Mouse (Mus musculus): ENCODE data around the gene Pole4.
"Not testable (repeated sequence)": the region's sequence is repeated elsewhere in the genome, so short reads cannot be mapped to it uniquely, and the experiment has no call there.

The Pole4 gene

DNA sequence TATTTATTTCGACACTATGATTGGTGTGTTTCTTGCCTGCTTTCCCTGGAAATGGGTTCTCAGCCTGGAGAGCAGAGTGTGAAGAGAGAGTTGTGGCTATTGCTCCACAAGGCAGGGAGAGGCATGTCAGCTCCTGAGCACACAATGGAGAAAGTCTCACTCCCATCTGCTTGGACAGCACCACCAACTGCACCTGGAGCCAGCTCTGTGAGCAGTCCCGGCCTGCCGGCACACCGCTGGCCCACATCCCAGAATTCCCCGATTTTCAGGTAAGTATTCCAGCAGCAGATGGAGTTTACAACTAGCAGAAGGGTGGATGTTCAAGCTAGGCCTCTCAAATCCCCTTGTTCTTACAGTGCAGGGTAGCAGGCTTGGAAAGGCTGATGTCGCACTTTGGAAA is 10.1 kb upstream of the Pole4 start:
- DNase-seq (ENCODE audit: low spot score in 2 of 2) = no peak

DNA sequence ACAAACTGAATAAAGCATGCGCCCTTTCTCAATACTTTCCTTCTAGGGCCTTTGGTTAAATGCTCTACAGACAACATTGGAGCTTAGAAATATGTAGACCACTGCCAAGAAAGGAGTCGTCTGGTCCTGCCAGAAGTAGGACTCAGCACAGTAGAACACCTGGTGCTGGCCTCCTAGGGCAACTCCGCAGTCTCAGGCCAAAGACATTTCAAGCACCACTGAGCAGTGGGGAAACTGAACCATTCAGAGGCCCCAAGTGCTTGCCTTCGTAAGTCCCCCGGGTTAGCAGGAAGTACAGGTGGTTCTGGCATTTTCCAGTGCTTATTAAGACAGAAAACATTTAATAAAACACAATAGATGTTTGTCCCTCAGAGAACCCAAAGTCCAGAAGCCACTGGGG is 9.7 kb upstream of the Pole4 start:
- no peak for DNase-seq (ENCODE audit: low spot score in 2 of 2)

DNA sequence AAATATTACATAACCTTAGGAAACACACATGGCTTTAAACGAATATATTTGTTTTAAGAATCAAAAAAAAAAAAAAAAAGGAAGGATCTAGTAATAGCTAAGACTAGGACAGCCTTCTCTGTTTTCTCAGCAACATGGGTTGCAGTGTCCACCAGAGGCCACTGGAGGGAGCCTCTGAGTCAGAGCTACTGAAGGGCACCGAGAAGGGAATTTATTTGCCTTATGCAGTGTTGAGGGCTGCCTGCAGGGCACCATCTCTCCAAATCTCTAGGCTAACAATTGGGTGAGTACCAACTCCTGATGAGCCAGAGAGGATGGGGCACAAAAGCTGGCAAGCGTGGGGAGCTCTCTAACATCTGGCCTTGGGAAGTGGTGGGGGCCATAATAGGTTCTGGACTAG is 9.1 kb upstream of the Pole4 start:
- peak; percentile 73 to 78 for DNase-seq (ENCODE audit: low spot score in 2 of 2)

DNA sequence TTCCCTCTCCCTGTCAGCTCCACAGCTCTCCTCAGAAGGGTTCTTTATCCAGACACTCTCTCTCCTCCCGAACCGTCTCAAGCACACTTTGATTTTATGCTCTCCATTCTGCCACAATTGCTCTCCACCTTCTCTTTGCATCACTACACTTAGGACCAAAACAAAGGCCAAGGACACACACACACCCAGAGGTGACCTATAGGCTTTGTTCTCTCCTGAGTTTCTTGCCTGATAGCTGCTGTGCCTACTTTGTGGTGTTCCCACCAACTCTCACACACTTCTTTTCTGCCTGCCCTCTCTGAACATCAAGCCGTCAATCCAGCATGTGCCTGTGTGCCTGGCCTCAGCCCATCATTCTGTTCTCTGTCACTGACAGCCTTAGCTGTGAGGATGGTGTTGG is 2.6 kb upstream of the Pole4 start:
- no peak for DNase-seq (ENCODE audit: low spot score in 2 of 2)

DNA sequence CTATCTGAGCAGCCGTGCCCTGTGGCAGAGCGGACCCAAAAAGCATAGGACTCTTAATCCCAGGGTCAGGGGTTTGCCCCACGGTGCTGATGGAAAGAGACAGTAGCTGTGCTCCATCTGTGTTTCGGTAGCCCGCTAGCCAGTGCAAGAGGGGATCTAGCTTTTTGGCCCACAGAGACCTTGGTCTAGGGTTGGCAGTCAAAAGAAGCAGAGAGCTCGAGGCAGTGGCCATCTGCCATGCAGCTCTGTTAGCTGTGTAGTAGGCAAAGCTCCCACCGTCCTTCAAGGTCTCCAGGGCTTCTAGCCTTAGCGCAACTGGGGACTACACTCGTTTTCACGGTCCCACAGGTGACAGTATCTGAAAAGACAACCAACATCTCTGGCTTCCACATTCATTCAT is 2.1 kb upstream of the Pole4 start:
- DNase-seq (ENCODE audit: low spot score in 2 of 2) = no peak

DNA sequence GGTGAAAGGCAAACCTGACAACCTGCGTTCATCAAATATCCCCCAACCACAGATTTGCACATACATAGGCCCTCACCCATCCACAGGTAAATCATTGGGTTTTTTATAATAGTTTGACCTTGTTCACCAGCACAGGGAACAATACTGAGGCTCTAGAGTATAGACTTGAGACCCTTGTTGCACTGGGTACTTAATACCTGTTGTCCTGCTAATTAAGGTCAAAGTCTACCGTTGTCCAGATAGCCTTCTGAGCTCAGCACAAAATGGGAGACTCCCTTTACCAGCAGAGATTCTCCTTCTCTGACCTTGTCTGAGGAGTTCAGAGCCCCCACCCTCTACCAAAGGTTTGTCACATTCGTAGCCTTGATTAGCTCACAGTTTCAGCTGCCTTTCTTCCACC is 1.5 kb downstream of the Pole4 start:
- DNase-seq (ENCODE audit: low spot score in 2 of 2) = no peak

DNA sequence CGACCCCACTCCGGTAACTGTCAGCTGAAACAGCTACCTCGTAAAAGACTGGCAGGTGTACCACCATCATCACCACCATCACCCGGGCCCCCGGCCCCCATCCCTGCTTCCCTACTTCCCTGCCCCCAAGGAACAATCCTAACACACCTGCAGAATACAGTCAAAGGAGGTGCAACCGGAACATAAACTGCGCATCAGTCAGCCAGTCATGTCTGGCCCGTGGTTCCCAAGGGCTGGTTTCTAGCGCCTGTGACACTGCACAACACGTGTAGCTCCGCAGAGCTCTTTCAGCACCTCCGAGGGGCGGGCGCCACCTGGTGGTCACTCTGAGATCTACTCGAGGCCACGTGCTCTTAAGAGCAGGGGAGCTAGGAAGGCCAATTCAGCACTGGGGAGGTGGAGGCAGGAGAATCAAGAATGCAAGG is 2.6 kb downstream of the Pole4 start:
- peak; percentile 88 to 90 for DNase-seq (ENCODE audit: low spot score in 2 of 2)

DNA sequence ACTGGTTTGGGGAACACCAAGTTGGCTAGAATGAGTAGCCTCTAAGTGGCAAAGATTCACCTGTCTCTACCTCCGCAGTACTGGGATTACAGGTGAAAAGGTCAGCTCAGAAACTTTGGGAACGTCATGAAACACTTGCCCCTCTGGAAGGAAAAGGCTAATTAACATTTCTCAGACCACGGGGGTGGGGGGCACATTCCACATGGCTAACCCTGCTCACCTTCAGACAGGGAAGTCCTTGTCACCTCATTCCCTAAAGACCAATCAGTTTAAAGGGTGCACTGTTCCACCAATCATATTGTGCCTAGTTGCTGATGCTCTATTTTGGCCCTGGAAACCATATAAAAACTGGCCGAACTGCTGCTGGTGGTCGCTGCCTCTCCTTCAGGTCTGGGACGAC is 3.9 kb downstream of the Pole4 start:
- DNase-seq (ENCODE audit: low spot score in 2 of 2) = no peak

DNA sequence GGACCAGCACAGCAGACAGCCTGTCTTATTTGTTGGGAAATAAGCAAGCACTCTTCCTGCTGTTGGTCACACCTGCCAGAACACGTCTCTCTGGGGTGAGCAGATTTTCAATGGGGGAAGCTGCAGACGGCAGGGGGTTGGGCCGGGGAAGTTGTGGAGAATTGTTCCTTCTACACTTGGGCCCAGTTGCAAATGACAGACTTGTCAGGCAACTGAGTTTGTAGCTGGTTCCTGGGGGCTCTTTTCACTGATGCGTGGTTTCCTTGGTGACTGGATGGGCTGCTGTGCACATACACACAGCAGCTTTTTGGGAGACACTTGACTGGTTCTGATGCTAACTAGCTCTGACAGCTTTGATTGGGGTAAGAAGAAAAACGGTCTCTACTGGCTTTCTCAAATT is 5.3 kb downstream of the Pole4 start:
- no peak for DNase-seq (ENCODE audit: low spot score in 2 of 2)

DNA sequence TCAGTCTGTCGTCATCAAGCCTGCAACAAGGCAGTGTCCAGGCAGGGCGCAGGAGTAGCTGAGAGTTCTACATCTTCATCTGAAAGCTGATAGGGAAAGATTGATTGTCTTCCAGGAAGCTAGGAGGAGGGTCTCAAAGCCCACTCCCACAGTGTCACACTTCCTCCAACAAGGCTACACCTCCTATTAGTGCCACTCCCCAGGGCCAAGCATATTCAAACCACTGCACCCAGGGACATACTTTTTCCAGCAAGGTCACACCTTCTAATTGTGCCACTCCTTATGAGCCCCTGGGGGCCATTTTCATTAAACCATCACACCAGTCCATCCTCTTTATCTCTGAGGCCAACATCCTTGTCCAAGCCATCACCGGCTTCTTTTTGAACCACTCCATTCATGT is 8.4 kb downstream of the Pole4 start:
- no peak for DNase-seq (ENCODE audit: low spot score in 2 of 2)

DNA sequence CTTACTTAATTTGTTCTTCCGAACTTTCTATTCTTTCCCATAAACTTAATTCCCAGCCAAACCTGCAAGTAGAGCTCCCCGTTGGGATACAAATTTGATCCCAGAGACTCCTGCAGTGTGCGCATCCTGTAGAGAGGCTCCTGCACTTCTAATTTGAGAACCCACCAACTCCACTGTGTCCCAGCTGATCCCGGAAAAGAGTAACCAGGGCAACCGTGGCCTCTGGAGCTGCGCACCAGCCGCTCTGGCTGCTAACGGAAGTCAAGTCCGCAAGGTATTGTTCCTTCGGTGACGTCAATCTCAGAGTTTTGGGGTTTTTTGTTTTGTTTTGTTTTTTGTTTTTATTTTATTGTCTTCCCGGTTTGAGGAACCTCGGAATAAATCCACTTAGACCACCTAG is 10.5 kb downstream of the Pole4 start:
- no peak for DNase-seq (ENCODE audit: low spot score in 2 of 2)

DNA sequence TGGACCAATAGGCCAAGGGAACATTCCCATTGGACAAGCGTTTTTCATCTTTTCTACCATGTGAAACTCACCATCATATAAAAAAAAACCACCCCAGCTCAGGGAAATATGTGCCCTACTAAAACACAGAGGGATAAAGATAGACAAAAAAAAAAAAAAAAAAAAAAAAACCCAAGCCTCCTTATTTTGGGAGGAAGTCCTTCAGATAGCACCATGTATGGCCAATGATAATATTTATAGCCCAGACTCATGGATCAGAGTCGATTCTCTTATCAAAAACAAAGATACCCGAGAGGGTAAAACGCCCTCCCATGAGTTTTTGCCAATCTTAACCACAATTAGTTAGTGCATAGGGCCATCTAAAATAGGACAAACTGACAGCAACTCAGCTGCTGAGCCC is 15.7 kb downstream of the Pole4 start:
- no peak for DNase-seq (ENCODE audit: low spot score in 2 of 2)

DNA sequence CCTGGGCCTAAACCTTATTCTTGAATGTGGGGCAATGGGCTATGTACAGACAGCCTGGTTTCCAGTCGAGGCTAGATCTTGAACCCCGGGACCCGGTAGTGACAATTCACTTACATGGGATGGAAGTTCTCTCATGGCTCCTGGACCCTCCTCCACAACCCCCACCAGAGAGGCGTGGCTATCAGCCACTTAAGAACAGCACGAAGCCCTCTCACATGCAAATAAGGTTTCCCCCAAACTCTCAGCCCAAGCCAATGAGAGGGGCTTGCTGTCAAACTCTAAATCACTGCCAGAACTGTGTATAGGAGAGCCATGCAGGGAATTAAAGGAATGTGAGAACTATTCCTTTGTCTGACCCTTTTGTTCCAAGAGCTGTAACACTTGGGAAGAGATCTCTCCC is 16.6 kb downstream of the Pole4 start:
- DNase-seq (ENCODE audit: low spot score in 2 of 2) = not testable (repeated sequence)

DNA sequence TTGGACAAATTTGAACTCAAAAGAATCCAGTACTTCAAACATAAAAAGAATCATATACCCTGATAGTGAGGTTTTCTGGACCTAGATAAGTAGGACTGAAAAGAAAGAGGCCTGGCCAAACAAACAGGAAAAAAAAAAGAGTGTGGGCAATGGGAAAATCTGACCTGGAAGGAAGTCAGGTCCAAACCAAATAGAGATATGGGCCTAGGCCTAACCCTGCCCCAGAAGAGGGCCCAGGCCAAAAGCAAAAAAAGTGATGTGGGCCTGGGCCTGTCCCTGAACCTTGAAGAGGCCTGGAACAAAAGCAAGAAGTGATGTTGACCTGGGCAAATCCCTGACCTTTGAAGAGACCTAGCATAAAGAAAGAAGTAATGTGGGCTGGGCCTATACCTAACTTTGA is 21.0 kb downstream of the Pole4 start:
- DNase-seq (ENCODE audit: low spot score in 2 of 2) = no peak

DNA sequence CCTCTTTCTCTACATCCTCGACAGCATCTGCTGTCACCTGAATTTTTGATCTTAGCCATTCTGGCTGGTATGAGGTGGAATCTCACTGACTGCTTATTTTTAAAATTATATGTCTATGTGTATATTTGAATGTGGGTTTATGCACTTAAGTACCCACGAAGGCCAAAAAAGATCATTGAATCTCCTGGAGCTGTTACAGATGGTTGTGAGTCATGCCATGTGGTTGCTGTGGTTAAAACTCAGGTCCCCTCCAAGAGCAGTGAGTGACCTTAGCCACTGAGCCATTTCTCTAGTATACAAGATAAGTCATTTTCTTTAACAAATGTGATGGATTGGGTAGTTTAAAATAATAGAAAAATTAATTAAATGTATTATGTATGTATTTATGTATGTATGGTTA is 25.9 kb downstream of the Pole4 start:
- not testable (repeated sequence) for DNase-seq (ENCODE audit: low spot score in 2 of 2)

DNA sequence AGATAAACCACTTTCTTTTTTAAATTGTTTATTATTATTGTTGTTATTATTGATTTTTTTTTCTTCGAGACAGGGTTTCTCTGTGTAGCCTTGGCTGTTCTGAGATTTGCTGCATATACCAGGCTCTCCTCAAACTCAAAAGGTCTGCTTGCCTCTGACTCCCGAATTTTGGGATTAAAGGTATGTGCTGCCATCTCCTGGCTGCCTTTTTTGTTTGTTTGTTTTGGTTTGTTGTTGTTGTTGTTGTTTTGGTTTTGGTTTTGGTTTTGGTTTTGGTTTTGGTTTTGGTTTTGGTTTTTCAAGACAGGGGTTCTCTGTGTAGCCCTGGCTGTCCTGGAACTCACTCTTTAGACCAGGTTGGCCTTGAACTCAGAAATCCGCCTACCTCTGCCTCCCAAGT is 27.5 kb downstream of the Pole4 start:
- DNase-seq (ENCODE audit: low spot score in 2 of 2) = not testable (repeated sequence)

DNA sequence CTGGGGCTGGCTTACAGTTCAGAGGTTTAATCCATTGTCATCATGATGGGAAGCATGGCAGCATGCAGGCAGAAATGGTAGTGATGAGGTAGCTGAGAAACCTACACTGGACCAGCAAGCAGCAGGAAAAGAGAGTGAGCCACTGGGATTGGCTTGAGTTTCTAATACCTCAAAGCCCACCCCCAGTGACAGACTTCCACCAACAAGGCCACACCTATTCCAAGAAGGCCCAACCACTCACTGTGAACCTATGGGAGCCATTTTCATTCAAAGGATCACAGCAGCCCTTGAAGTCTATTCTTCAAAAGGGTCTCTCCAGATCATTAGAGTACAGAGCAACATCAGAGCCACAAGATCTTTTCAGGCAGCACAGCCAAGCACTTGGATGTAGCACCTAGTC is 38.7 kb downstream of the Pole4 start:
- no peak for DNase-seq (ENCODE audit: low spot score in 2 of 2)

DNA sequence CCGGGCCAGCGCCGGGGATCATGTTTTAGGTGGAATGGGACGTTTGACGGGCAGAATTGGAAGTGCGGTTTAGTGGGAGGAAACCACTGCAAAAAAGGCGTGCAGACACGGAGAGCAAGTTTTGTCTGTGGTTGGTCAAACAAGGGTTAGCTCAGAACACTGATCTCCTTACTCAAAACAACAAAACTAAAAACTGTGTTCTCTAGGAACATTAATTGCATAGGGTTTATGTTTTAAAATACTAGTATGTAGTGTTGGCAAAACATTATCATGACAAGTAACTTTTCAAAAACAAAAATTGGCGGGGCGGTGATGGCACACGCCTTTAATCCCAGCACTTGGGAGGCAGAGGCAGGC is 52.0 kb downstream of the Pole4 start:
- DNase-seq (ENCODE audit: low spot score in 2 of 2) = no peak

DNA sequence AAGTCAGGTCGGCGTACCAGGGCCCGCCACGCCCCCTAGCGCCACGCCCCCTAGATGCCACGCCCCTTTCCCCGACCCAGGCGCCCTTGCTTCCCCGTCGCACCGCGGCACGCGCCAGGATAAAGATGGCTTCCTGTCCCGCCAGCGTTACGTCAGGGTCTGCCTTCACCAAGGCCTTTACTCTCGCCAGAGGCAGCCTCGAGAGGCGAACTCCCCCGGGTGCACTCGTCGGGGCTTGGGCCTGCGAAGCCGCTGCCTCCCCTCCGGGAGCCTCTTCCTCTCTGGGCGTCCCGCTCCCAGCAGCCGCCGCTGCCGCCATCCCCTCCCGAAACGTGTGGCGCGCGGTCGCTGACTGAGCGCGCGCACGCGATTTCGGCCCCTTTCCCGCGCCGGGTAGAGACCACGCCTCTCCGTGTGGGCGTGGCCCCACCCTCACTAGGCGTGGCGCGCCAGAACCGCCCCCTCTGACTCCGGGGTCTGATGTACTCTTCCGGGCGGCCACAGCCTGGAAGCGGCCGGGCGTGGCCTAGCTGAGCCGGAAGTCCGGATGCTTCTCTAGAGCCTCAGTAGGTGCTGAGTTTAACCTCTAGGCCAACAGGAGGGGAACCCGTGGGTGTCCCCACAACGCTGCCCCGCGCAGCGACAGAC is 52.5 kb downstream of the Pole4 start:
- peak; percentile 87 to 92 for DNase-seq (ENCODE audit: low spot score in 2 of 2)

DNA sequence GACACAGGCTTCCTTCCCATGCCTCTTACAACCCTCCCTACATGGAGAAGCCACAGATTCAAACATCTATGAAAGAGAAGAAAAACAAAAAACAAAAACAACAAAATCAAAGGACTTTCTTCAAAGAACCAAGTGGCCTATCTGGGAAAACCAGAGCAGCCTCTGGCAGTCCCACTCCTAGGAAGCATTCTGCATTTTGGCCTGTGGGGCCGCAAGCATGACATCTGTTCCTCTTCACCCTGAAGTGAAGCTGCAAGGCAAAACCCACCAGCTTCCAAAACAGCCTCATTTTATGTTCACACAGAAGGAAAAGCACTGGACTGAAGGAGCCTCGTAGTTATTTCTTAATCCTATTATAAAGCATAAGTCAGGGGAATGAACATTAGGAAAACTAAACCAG is 56.1 kb downstream of the Pole4 start:
- no peak for DNase-seq (ENCODE audit: low spot score in 2 of 2)

DNA sequence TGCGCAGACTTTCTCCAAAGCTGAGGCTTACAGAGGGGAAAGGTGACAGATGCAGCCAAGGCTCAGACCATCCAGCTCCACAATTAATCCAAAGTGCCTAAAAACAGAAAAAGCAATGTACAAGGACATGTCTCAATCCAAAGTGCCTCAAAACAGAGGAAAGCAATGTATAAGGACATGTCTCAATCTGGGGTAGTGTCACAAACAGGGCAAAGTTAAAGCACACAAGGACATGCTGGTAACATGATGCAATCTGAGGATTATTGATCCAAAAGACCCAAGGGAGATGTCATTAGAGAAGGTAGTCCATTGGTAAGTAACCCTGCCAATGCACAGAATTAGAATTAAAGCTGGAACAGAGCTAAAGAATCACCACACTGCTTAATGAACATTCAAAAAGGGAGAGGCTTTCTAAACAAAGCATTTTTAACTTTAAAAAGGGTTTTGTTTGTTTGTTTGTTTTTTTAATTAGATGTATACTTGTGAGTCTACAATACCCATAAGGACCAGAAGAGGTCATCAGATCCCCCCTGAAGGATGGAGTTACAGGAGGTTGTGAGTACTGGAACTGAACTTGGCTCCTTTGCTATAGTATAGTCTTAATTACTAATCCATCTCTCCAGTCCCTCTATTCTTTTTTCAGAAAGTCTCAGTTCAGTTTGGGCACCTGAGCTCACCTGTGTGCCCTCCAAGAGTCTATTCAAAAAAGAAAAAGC is 57.1 kb downstream of the Pole4 start:
- no peak for DNase-seq (ENCODE audit: low spot score in 2 of 2)

DNA sequence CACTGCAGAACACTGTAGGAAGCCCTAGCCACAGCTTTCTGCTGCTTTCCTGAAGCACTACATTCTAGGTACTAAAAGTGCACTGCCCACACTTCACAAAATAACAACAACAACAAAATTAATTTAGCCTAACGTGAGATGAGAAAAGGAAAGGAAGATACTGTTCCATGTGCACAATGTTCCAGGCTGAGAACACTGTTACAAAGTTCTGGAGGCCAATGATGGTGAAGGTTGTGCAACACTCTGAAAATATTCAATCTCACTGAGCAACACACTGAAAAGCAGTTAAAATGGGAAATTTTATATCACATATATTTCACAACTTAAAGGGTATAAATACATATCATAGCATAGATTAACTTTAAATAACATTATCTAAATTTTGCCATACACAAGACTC is 58.2 kb downstream of the Pole4 start:
- no peak for DNase-seq (ENCODE audit: low spot score in 2 of 2)

DNA sequence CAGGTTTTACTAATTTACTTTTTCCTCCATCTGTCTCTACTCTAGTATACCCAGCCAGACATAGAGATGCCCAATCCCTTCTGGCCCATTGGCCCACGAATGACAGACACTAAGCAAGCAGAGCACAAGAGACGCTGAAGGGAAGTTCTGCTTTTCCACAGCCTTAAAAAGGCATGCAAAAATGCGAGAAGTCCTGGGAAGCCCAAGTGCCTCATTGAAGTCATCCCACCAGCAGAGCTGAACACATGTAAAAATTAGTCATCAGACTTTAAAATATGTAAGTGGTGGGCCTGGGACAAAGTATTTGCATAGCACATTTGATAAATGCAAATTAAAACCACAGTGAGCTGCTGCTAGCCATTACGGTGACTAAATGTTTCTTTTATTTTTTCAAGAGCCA is 65.1 kb downstream of the Pole4 start:
- DNase-seq (ENCODE audit: low spot score in 2 of 2) = peak; percentile 21 to 37

DNA sequence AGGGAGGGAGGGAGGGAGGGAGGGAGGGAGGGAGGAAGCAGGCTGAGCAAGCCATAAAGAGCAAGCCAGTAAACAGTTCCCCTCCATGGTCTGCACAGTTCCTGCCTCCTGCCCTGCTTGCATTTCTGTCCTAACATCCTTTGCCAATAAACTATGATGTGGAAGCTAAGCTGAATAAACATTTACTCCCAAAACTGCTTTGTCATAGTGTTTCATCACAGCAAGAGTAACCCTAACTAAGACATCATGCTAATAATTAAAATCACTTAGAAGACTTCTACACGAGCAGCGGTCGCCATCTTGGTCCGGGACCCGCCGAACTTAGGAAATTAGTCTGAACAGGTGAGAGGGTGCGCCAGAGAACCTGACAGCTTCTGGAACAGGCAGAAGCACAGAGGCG is 79.8 kb downstream of the Pole4 start:
- DNase-seq (ENCODE audit: low spot score in 2 of 2) = not testable (repeated sequence)
